Mouse (Mus musculus): Measurements from ENCODE around the gene Slc22a23.

The Slc22a23 gene

GRCm38 (mm10) chr13:34342286-34342890 lies 2.6 kb downstream of the Slc22a23 start:
- no peak for DNase-seq

DNA sequence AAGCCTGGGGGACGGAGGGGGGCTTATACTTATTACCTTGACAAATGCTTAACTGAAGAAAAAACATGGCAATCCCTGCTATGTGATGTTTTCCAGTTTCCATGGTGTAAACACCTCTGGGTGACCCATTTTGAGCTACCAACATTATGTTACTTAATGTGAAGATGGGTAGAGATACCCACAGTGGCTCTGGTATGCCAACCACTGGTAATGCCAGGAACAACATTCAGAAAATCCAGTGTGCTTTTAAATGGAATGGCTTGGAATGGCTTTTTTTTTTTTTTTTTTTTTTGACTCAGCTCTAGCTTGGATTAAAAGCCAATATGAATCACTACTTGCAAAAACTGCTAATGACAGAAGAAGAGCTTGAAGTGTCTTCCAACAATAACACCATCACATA lies 8.1 kb downstream of the Slc22a23 start:
- no peak for DNase-seq

- no peak for DNase-seq
These were observed 10.1 kb downstream of the Slc22a23 start for GRCm38 (mm10) chr13:34334847-34335246.

- DNase-seq: no peak
These were observed 12.2 kb downstream of the Slc22a23 start for GRCm38 (mm10) chr13:34332762-34333161.

DNA sequence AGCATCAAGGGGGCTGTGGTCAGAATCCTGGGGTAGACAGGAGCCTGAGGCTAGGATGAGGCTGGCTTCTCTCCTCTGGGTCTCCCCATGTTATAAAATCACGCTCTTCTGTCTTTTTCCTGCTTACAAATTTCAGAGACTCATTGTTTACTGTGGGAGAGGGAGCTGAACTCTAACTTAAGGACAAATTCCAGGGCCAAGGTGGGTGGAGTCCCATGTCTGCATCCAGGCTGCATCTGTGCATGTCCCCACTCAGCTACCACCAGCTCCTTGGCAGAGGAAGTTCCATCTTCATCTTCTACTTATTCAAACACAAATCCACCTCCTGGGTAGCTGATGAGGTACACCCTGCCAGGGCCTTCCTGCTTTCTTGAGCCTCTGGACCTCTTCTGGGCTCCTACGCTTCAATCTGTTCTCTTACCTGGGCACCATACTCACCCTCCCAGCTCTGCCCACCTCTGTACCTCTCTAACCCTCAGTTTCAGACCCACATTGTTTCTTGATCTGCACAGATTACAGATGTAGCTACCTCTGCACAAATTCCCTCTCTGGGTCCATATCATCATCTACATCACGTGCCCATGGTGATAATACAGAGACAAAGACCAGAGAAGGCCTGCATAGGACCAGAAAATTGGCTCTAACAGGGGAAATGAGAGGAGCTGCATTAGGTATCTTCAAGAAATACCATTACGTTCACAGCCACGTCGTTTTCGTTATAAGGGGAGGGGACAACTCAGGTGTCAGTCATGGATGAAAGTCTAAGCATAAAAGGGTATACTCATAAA lies 13.4 kb downstream of the Slc22a23 start:
- DNase-seq: no peak

GRCm38 (mm10) chr13:34329589-34329988 lies 15.4 kb downstream of the Slc22a23 start:
- DNase-seq: no peak

DNA sequence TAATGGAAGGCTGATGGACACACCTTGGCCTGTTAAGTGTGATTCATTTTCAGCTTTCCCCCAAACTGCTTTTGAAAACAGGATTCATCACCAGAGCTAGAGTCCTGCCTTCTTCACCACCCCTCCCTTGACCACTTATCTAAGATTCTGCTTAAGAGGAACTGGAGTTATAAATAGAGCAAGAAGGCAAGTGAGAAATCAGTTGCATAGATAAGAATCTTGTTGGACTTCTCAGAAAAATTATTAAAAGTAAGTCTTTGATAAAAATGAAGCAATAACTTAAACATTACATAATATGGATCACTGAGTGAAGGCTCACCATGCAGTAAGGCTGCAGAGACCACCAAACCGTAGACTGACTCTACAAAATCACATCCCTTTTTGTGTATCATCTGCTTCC lies 18.0 kb downstream of the Slc22a23 start:
- no peak for DNase-seq

GRCm38 (mm10) chr13:34323361-34323760 lies 21.6 kb downstream of the Slc22a23 start:
- no peak for DNase-seq

DNA sequence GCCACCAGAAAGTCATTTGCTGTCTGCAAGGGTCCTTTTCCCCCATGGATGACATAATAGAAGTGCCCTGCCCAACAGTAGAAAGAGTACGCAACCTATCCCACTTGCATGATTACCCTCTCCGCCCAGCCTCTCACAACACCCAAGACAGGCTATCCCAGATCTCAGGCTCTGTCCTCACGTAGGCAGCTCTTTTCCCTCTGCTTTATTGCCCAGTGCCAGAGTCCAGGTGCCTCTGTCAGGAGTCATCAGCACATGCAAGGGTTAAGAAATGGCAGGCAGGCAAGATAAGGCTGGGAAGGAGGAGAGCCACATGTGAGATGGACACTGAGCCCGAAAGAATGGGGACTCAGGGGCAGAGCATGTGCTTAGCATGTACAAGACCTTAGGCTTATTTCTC lies 24.5 kb downstream of the Slc22a23 start:
- no peak for DNase-seq

DNA sequence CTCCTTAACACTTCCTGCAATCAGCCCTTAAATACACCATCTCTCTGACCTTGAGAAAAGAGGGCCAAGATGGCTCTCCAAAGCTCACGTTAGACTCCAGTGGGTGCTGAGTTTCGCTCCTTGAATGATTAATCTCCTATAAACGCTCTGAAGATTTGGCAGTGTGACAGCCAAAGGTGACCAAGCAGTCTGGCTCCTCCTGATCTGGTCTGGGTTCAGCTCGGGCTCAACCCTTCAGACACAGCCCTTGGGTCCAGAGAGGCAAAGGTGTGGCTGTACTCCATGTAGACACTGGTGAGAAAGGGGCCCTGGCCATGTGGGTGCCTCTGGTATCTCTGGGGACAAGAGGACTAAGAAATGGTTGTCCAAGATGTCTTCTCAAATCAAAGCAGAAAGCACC lies 27.9 kb downstream of the Slc22a23 start:
- no peak for DNase-seq

- no peak for DNase-seq
These were observed 28.5 kb downstream of the Slc22a23 start for GRCm38 (mm10) chr13:34316511-34316910.

DNA sequence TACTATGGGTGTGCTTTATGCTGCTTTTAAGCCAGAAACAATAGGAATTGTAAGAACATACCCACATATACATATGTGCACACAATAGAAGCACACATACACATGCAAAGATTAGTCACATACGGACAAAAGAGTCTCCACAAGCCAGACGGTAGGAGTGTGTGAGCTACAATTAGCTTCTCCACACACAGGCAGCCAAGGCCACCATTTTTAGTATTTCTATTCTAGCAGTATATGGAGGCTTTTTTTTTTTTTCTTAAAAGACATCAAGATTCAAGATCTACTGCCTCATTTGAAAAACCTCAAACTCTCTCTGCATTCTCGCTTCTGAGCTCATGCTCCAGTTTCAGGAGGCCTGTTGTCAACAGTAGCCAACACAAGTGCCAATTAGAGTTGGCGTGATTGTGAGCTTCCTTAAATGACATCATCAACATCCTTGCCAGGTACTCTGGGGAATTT lies 31.9 kb downstream of the Slc22a23 start:
- peak; percentile 34 for DNase-seq

DNA sequence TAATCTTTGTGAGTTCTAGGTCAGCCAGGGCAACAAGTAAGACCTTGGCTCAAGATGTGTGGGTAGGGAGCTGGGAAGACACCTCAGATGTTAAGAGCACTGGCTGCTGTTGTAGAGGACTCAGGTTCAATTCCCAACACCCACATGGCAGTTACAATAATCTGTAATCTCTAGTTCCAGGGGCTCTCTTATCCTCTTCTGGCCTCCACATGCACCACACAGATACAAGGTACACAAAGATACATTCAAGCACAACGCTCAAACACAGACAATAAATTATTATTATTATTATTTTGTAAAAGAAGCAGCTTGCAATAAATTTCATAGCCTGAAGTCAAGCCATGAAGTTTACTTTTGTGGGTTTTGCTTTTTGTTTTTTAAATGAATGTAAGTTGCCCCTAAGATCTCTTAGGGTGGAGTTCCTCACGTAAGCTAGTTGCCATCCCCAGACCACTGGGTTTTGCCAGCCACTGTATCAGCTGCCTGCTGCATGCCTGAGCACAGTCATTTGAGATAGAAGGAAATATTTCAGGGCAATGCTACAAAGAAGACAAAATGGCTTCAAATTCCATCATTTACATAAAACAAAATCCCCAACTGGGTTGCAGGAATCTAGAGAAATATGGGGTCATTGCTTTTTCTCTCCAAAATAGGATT lies 32.5 kb downstream of the Slc22a23 start:
- no peak for DNase-seq

DNA sequence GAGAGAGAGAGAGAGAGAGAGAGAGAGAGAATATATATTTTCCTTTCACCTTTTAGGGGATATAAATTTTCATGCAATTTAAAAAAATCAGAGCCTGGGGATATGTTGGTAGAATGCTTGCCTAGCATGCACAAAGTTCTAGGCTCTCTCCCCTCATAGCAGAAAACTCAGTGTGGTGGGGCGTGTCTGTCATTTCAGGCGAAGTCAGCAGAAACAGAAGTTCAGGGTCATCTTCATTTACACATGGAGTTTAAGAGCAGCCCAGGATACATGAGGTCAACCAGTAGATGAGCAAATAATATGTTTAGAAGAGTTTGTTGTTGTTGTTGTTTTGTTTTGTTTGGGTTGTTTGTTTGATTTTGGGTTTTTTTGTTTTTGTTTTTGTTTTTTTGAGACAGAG lies 33.4 kb downstream of the Slc22a23 start:
- DNase-seq: no peak

DNA sequence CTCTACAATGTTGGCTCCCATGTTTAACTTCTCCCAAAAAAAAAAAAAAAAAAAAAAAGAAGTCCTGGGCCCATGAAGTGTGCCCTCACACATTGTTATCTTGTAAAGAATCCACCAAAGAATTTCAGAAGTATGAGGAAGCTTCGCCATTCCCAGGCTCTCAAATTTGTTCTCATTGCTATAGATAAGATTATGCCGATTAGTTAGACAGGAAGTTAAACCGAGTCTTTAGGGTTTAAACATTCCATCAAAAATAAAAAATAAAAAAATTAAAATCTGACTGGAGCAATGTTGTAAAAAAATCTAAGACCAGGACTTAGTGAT lies 36.4 kb downstream of the Slc22a23 start:
- no peak for DNase-seq

DNA sequence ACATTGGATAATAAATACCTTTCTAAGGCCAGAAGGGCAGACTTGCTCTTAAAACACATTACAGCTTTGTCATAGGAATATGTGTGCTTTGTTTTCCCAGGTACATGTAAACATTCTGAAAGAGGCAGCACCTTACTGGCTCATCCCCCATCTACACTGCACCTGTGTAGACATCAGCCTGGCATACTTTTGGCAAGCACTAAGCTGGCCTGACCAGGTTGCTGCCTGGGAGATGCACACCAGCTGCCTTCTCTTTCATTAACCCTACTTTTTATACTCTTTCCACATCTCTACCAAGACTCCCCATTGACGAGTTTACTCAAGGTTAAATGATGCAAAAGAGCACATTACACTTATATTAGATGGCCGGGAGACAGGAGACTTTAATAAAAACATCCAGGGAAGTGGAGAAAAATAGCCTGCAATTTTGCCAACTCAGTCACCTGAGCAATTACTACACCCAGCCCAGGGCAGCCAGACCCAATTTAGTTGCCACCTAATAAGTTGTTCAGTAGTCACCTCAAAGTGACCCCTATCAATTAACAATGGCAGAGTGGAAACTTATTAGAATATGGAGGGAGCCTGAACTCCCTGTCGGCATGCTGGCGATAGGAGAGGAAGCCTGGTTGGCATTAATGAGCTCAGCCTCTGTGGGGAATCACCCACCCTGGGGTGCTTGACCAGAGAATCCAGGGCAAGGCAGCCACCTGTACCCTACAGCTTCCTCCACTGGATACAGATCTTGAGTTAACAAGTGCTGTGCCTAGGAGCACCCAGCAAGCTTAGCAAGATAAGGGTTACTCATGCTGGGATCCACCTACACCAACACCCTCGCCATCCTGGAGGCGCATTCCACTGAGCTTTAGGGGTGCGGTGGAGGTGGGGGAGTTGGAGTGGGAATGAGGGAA lies 37.0 kb downstream of the Slc22a23 start:
- no peak for DNase-seq

DNA sequence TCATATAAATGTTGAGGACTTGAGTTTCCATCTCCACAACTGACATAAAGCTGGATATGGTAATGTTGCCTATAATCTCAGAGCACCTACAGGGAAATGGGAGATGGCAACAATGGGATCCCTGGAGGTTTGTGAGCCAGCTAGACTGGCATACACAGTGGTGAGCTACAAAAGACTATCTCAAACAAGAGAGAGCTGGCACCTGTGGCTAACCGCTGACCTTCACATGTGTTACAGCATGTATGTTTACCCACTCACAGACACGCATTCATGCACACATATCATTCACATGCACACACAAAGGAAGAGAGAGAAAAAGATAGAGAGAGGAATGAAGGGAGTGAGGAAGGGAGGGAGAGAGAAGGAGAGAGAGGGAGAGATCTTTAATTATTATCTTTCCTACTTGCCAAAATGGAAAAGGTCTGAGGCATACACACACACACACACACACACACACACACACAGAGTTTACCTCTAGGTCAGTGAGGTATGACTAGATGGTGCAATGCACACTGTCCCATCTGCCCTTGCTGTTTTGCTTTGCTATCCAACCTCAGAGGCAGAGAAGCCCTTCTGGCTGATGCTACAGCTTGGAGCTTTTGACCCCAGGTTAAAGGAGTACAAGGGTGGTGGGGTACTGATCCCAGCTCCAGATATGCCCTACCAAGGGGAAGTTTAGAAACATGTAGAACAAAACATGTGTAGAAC lies 38.9 kb downstream of the Slc22a23 start:
- DNase-seq: no peak

- no peak for DNase-seq
These were observed 40.1 kb downstream of the Slc22a23 start for GRCm38 (mm10) chr13:34304896-34305295.

DNA sequence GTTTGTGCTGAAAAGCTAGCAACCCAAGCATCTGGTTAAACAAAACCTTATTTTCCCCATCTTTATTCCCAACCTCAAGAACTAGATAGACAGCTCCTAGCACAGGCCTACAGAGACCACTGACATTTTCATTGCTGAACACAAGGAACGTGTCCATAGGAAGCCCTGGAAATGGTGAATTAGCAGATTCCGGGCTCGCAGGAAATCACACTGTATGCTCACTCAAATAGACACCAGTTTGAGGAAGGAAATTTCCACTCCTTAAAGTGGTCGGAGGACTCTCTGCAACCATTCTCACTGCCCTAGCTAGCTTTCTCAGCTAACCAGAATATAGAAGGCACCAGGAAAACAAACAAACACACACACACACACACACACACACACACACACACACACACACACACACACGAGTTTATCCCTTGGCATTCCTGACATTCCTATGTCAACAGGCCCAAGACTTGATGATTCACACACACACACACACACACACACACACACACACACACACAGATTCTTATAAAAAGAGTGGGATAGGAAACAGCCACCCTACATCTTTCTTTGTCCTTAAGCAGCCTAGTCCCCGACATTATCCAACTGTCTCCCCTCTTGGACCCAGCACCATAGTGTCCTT lies 41.5 kb downstream of the Slc22a23 start:
- DNase-seq: no peak

DNA sequence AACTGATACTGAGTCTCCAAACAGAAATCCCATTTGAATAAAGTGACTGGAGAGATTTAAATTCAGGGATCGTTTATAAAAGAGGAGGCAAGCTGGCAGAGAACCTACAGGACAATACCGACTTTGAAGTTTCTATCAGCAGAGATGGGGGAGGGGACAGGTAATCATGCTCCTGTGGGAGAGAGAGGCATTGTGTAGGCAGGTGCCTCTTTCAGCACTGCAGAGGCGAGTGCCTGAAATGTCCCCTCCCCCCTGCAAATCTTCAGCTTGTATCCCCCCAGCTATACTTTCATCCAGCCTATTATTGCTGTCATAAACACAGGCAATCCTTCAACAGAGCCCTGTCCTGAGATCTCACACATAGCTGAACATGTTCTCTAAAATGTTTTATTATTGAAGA lies 43.4 kb downstream of the Slc22a23 start:
- DNase-seq: no peak

GRCm38 (mm10) chr13:34299351-34300333 lies 45.3 kb downstream of the Slc22a23 start:
- no peak for DNase-seq
